Mouse (Mus musculus): Measurements from ENCODE around the gene Skap1. TPM values are rescaled to one million over a fixed set of nuclear protein-coding genes. Genes with fewer than 3 reads are reported as not detected.

The Skap1 gene
- polyA plus RNA-seq, 1 experiment from 2014 or later, result 2.8 TPM

DNA sequence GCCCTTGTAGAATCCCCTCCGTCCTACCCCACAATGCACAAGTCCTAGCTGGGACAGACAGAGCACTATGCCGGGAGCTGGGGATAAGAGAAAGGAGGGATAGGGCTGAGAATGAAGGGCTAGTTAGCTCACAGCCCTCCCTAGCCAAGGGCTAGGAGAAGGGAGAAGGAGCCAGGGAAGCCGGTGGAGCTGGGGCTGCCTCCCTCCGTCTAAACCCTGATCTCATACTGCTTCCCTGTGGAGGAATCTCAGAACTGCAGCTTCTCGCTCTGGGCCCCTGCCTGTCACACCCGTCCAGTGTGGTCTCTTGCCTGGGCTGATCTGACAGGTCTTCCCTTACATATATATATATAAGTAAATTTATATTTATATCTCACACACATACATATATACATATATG is 209.4 kb downstream of the Skap1 start:
- no peaks in the 10 kb centered on the region for H3K27me3 ChIP-seq (replicated peaks; ENCODE audit: control insufficient read depth, insufficient read depth, low read length)
- no peaks in the 10 kb centered on the region for H3K9me3 ChIP-seq (replicated peaks; ENCODE audit: control insufficient read depth, low read length)
- no peaks in the 10 kb centered on the region for H3K4me1 ChIP-seq (ENCODE audit: control insufficient read depth, insufficient read depth, low read length)
- ATAC-seq, result no peak
- peak overlapping the region; percentile 3; the same call in 1 of the 2 replicates for H3K9ac ChIP-seq (ENCODE audit: low read length)
- 6% methylated on average over 6 of the region's 6 CpGs for WGBS
- peak overlapping the region; percentile 2; the same call in 1 of the 2 replicates for H3K4me2 ChIP-seq (ENCODE audit: low read length)
- no peak overlapping the region for H3K4me3 ChIP-seq (ENCODE audit: low read depth, low read length)
- no peaks in the 10 kb centered on the region for H3K36me3 ChIP-seq (ENCODE audit: control insufficient read depth, insufficient read depth, low read length)
- H3K27ac ChIP-seq (ENCODE audit: low read depth, low read length), result no peak overlapping the region
- peak; percentile 67 for DNase-seq (ENCODE audit: low spot score)

DNA sequence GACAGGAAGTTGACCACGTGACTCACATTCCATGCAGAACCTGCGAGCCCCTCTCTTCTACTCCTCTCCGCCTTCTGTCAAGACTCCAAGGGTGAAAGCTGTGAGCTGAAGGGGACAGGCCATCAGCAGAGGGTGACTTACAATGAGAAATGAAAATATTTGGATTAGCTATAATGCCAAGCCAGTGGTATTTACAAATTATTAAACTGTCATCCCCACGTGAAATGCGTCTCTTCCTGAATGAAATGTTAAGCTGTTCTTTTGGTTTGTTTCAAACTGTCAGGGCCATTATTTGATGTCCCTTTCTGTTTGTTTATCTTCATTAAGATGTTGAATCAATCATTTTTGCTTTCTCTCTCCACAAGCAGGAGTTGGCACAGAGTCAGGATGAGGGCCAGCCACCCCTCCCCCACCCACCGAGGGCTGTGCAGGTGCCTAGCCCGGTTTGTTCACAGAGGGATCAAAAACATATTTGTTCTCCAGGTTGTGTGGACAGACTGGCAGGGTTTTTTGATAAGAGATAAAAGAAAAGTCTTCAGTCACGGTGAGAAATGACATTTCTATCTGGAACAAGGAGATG is 210.5 kb downstream of the Skap1 start:
- no peak for DNase-seq (ENCODE audit: low spot score)

DNA sequence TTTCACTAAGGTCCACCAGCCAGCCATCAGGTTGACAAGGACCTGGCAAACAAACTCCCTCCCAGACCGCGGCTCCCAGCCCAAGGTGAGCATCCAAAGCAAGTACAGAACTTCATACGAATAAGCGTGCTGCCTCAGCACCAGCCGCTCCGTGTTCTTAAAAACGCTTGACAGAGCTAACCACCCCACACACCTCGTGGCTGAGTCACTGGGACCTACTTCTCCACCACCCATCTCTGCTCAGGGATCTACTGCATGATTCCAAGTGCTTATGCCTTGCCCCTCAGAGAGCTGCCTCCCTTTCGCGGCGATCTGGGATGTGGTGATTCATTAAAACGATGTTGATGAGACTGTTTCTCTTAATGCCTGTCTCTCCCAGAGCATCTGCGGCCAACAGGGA is 213.6 kb downstream of the Skap1 start:
- Histone ChIP-seq H3K4me1 (ENCODE audit: control insufficient read depth, insufficient read depth, low read length) (no peaks in the 10 kb centered on the region), H3K9me3 (replicated peaks; ENCODE audit: control insufficient read depth, low read length) (no peaks in the 10 kb centered on the region), H3K9ac (ENCODE audit: low read length) (no peak overlapping the region), H3K4me2 (ENCODE audit: low read length) (no peak overlapping the region), H3K27me3 (replicated peaks; ENCODE audit: control insufficient read depth, insufficient read depth, low read length) (no peaks in the 10 kb centered on the region), H3K4me3 (ENCODE audit: low read depth, low read length) (no peak overlapping the region), H3K27ac (ENCODE audit: low read depth, low read length) (no peak overlapping the region), H3K36me3 (ENCODE audit: control insufficient read depth, insufficient read depth, low read length) (no peaks in the 10 kb centered on the region)
- 91% methylated on average over 13 of the region's 13 CpGs for WGBS
- no peak for DNase-seq (ENCODE audit: low spot score)
- no peak for ATAC-seq

More for the DNA sequence above, 210.5 kb downstream of the Skap1 start:
- Histone ChIP-seq H3K27ac (ENCODE audit: low read depth, low read length) (no peak overlapping the region), H3K4me1 (ENCODE audit: control insufficient read depth, insufficient read depth, low read length) (no peaks in the 10 kb centered on the region), H3K4me2 (ENCODE audit: low read length) (no peak overlapping the region), H3K27me3 (replicated peaks; ENCODE audit: control insufficient read depth, insufficient read depth, low read length) (no peaks in the 10 kb centered on the region), H3K4me3 (ENCODE audit: low read depth, low read length) (no peak overlapping the region), H3K9ac (ENCODE audit: low read length) (no peak overlapping the region), H3K9me3 (replicated peaks; ENCODE audit: control insufficient read depth, low read length) (no peaks in the 10 kb centered on the region), H3K36me3 (ENCODE audit: control insufficient read depth, insufficient read depth, low read length) (no peaks in the 10 kb centered on the region)
- ATAC-seq, result no peak
- WGBS, result 58% methylated on average over 8 of the region's 8 CpGs

DNA sequence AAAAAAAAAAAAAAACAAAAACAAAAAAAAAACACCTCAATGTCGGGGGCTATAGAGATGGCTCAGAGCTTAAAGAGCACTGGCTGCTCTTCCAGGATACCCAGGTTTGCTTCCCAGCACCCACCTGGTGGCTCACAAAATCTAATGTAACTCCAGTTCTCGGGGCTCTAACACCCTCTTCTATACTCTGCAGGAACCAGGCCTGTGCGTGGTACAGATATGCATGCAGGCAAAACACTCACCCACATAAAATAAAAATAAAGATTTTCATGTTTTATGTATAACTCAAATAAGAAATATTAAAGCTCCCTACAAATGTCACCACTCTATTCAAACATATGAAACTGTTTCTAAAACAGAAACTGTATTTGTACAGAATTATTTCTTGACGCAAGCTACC is 214.6 kb downstream of the Skap1 start:
- ATAC-seq, result no peak
- 89% methylated on average over 4 of the region's 4 CpGs for WGBS
- H3K9ac ChIP-seq (ENCODE audit: low read length), result no peak overlapping the region
- no peak for DNase-seq (ENCODE audit: low spot score)
- no peak overlapping the region for H3K27ac ChIP-seq (ENCODE audit: low read depth, low read length)
- H3K4me3 ChIP-seq (ENCODE audit: low read depth, low read length), result no peak overlapping the region
- no peak overlapping the region for H3K4me2 ChIP-seq (ENCODE audit: low read length)
- H3K36me3 ChIP-seq (ENCODE audit: control insufficient read depth, insufficient read depth, low read length), result no peaks in the 10 kb centered on the region
- H3K9me3 ChIP-seq (replicated peaks; ENCODE audit: control insufficient read depth, low read length), result no peaks in the 10 kb centered on the region
- no peaks in the 10 kb centered on the region for H3K4me1 ChIP-seq (ENCODE audit: control insufficient read depth, insufficient read depth, low read length)
- H3K27me3 ChIP-seq (replicated peaks; ENCODE audit: control insufficient read depth, insufficient read depth, low read length), result no peaks in the 10 kb centered on the region

DNA sequence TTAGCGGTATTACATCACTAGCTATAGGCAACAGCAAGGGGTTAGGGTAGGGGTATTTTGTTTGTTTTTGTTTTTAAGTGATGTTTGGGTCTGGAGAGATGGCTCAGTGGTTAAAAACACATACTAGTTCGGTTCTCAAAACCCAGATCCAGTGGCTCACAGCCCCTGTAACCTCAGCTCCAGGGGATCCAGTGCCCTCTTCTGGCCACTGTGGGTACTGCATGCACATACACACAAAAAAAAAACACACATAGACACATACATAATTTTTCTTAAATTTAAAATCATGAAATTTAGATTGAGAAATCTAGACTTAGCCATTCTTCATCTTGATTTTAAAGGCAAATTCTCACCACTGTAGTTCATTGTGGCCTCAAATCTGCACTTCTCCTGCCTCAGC is 221.0 kb downstream of the Skap1 start:
- Histone ChIP-seq H3K9ac (ENCODE audit: low read length) (no peak overlapping the region), H3K27me3 (replicated peaks; ENCODE audit: control insufficient read depth, insufficient read depth, low read length) (no peaks in the 10 kb centered on the region), H3K4me1 (ENCODE audit: control insufficient read depth, insufficient read depth, low read length) (no peaks in the 10 kb centered on the region), H3K27ac (ENCODE audit: low read depth, low read length) (no peak overlapping the region), H3K4me2 (ENCODE audit: low read length) (no peak overlapping the region), H3K9me3 (replicated peaks; ENCODE audit: control insufficient read depth, low read length) (no peaks in the 10 kb centered on the region), H3K4me3 (ENCODE audit: low read depth, low read length) (no peak overlapping the region), H3K36me3 (ENCODE audit: control insufficient read depth, insufficient read depth, low read length) (no peaks in the 10 kb centered on the region)
- 80% methylated on average over 2 of the region's 2 CpGs for WGBS
- ATAC-seq (no peak), DNase-seq (ENCODE audit: low spot score) (no peak)

DNA sequence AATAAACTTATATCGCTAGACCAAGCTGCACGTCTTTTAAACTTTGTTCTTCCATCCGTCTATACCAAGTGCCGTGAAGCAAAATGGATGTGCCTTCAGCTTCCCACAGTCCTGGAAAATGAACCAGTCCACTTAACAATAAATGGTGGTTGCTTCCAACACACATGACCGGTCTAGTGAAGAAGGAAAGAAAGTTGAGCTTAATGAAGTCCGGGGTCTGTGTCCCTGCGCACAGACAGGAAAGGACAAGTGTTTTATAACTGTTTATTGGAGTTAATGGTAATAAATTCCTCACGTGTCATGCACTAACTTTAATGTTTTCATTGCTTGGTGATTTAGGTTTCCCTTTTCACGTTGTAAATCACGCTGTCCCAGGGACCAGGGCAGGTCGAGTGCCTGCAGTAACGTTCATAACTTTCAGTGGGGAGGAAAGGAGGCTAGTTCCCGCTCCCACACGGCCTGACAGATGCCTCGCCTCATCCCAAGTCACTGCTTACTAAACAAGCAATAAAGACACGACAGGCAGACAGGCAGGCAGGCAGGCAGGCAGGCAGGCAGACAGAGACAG is 222.4 kb downstream of the Skap1 start:
- no peaks in the 10 kb centered on the region for H3K9me3 ChIP-seq (replicated peaks; ENCODE audit: control insufficient read depth, low read length)
- H3K9ac ChIP-seq (ENCODE audit: low read length), result no peak overlapping the region
- H3K4me2 ChIP-seq (ENCODE audit: low read length), result no peak overlapping the region
- no peaks in the 10 kb centered on the region for H3K36me3 ChIP-seq (ENCODE audit: control insufficient read depth, insufficient read depth, low read length)
- no peak overlapping the region for H3K4me3 ChIP-seq (ENCODE audit: low read depth, low read length)
- H3K27ac ChIP-seq (ENCODE audit: low read depth, low read length), result no peak overlapping the region
- no peaks in the 10 kb centered on the region for H3K4me1 ChIP-seq (ENCODE audit: control insufficient read depth, insufficient read depth, low read length)
- no peak for DNase-seq (ENCODE audit: low spot score)
- no peaks in the 10 kb centered on the region for H3K27me3 ChIP-seq (replicated peaks; ENCODE audit: control insufficient read depth, insufficient read depth, low read length)
- no peak for ATAC-seq
- 79% methylated on average over 16 of the region's 16 CpGs for WGBS

DNA sequence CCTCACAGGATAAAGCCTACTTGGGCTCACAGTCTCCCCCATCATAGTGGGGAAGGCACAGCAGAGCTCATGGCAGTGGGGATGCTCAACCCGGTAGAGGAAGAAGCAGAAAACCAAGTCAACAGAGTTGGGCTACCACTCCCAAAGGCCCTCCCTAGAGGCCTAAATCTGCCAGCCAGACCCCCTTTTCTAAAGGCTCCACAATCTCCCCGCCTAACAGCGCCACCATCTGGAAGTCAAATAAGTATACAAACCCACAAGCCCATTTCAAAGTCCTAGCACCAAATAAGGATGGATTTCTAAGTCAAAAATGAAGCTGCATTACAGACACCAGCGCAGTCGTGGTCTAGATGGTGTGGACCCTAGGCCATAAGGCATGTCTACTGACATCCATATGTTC is 227.9 kb downstream of the Skap1 start:
- H3K36me3 ChIP-seq (ENCODE audit: control insufficient read depth, insufficient read depth, low read length), result no peaks in the 10 kb centered on the region
- no peak overlapping the region for H3K4me2 ChIP-seq (ENCODE audit: low read length)
- no peaks in the 10 kb centered on the region for H3K9me3 ChIP-seq (replicated peaks; ENCODE audit: control insufficient read depth, low read length)
- H3K4me1 ChIP-seq (ENCODE audit: control insufficient read depth, insufficient read depth, low read length), result no peaks in the 10 kb centered on the region
- no peak overlapping the region for H3K4me3 ChIP-seq (ENCODE audit: low read depth, low read length)
- no peak overlapping the region for H3K9ac ChIP-seq (ENCODE audit: low read length)
- no peak overlapping the region for H3K27ac ChIP-seq (ENCODE audit: low read depth, low read length)
- H3K27me3 ChIP-seq (replicated peaks; ENCODE audit: control insufficient read depth, insufficient read depth, low read length), result no peaks in the 10 kb centered on the region
- ATAC-seq (no peak), DNase-seq (ENCODE audit: low spot score) (no peak)
- 85% methylated on average over 5 of the region's 5 CpGs for WGBS

DNA sequence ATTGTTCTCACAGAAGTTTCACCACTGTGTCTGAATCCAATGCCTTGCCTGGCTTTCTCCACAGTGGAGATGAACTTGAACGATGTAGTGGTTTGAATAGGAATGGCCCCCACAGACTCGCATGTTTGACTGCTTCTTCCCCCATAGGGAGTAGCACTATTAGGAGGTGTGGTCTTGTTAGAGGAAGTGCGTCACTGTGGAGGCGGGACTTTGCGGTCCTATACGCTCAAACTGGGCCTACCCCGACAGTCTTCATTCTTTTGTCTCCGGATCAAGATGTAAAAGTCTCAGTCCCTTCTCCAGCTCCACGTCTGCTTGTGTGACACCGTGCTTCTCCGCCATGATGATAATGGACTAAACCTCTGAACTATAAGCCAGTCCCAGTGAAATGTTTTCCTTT is 229.0 kb downstream of the Skap1 start:
- ATAC-seq (no peak), DNase-seq (ENCODE audit: low spot score) (no peak)
- no peak overlapping the region for H3K4me3 ChIP-seq (ENCODE audit: low read depth, low read length)
- H3K36me3 ChIP-seq (ENCODE audit: control insufficient read depth, insufficient read depth, low read length), result no peaks in the 10 kb centered on the region
- no peak overlapping the region for H3K4me2 ChIP-seq (ENCODE audit: low read length)
- no peak overlapping the region for H3K9ac ChIP-seq (ENCODE audit: low read length)
- no peak overlapping the region for H3K27ac ChIP-seq (ENCODE audit: low read depth, low read length)
- no peaks in the 10 kb centered on the region for H3K27me3 ChIP-seq (replicated peaks; ENCODE audit: control insufficient read depth, insufficient read depth, low read length)
- H3K4me1 ChIP-seq (ENCODE audit: control insufficient read depth, insufficient read depth, low read length), result no peaks in the 10 kb centered on the region
- WGBS, result 96% methylated on average over 11 of the region's 11 CpGs
- no peaks in the 10 kb centered on the region for H3K9me3 ChIP-seq (replicated peaks; ENCODE audit: control insufficient read depth, low read length)

DNA sequence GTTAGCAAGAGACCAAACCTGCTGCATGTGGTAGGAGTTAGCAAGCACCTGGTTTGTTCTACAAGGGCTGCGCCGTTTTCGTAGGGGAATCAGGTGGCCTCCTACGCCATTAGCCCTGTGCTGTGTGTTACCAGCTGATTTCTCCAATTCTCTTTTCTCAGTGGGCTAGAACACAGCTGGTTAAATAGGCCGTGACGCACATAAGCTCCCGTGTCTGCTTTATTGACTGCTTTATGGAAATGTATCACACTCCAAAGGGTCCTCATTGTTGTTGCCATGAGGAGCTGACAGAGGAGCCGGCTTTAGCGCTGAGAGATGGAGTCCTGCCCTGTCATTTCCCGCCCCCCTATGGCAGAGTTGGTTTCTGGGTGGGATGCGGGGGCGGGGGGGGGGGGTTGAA is 230.4 kb downstream of the Skap1 start:
- Histone ChIP-seq H3K27ac (ENCODE audit: low read depth, low read length) (no peak overlapping the region), H3K9me3 (replicated peaks; ENCODE audit: control insufficient read depth, low read length) (no peaks in the 10 kb centered on the region), H3K27me3 (replicated peaks; ENCODE audit: control insufficient read depth, insufficient read depth, low read length) (no peaks in the 10 kb centered on the region), H3K4me2 (ENCODE audit: low read length) (no peak overlapping the region), H3K36me3 (ENCODE audit: control insufficient read depth, insufficient read depth, low read length) (no peaks in the 10 kb centered on the region), H3K9ac (ENCODE audit: low read length) (no peak overlapping the region), H3K4me1 (ENCODE audit: control insufficient read depth, insufficient read depth, low read length) (no peaks in the 10 kb centered on the region), H3K4me3 (ENCODE audit: low read depth, low read length) (no peak overlapping the region)
- DNase-seq (ENCODE audit: low spot score) (no peak), ATAC-seq (no peak)
- 61% methylated on average over 12 of the region's 12 CpGs for WGBS
